Mouse (Mus musculus) liver, embryonic 16.5 days (tissue): ENCODE results near the gene Ttbk1. TPM values are rescaled to one million over a fixed set of nuclear protein-coding genes. Genes with fewer than 3 reads are reported as not detected.

Experiments used
- ATAC-seq: fragments of 200-750 bp; cut with Nextera tagmentation; 2 replicates; pipeline ENCODE4 v1.8.0; 2017; ENCODE audit warnings: low read depth, mild to moderate bottlenecking, moderate number of reproducible peaks, moderate library complexity
- H3K27ac ChIP-seq: fragments of 300-500 bp; sonication (generic); 2 replicates; pipeline ENCODE4 v1.5.1; 2014; ENCODE audit warnings: mild to moderate bottlenecking, low read length
- H3K27me3 ChIP-seq: fragments of 300-500 bp; sonication (generic); 2 replicates; pipeline ENCODE4 v1.6.1; 2014; ENCODE audit warnings: low read depth, low read length, mixed read lengths; ENCODE audit not compliant: control insufficient read depth, insufficient read depth
- H3K36me3 ChIP-seq: fragments of 300-500 bp; sonication (generic); 2 replicates; pipeline ENCODE4 v1.6.1; 2014; ENCODE audit warnings: mild to moderate bottlenecking; ENCODE audit not compliant: control insufficient read depth, insufficient read depth
- H3K4me1 ChIP-seq: fragments of 300-500 bp; sonication (generic); 2 replicates; pipeline ENCODE4 v1.6.1; 2014; ENCODE audit warnings: low read depth, low read length, mixed read lengths; ENCODE audit not compliant: control insufficient read depth
- H3K4me2 ChIP-seq: fragments of 300-500 bp; sonication (generic); 2 replicates; pipeline ENCODE4 v1.6.1; 2014; ENCODE audit warnings: low read depth, low read length, mixed read lengths
- H3K4me3 ChIP-seq: fragments of 300-500 bp; sonication (generic); 2 replicates; pipeline ENCODE4 v1.5.1; 2014; ENCODE audit warnings: low read depth, mild to moderate bottlenecking, low read length
- H3K9ac ChIP-seq: fragments of 300-500 bp; sonication (generic); 2 replicates; pipeline ENCODE4 v1.6.1; 2014; ENCODE audit warnings: low read depth, low read length
- H3K9me3 ChIP-seq: fragments of 300-500 bp; sonication (generic); replicated peaks from 2 replicates; pipeline ENCODE4 v1.6.1; 2016; ENCODE audit warnings: low read length; ENCODE audit not compliant: control insufficient read depth
- WGBS: fragments of 180-500 bp; shearing (Covaris S2); extraction: QIAGEN DNeasy Blood & Tissue Kit; methylation state at CpG from one replicate; pipeline ENCODE4 v1.1.7; 2014; ENCODE audit not compliant: insufficient replicate concordance; 5-methylcytosine and 5-hydroxymethylcytosine counted together
- polyA plus RNA-seq: library from polyadenylated mRNA; unstranded; fragments of >200 nt; fragmentation: Nextera tagmentation; extraction: Ambion mirVana; gene quantifications from 2 replicates; pipeline ENCODE4 v1.2.1, GENCODE M21; 2015

Ttbk1 gene
- polyA plus RNA-seq, 1 experiment from 2014 or later: not detected

DNA sequence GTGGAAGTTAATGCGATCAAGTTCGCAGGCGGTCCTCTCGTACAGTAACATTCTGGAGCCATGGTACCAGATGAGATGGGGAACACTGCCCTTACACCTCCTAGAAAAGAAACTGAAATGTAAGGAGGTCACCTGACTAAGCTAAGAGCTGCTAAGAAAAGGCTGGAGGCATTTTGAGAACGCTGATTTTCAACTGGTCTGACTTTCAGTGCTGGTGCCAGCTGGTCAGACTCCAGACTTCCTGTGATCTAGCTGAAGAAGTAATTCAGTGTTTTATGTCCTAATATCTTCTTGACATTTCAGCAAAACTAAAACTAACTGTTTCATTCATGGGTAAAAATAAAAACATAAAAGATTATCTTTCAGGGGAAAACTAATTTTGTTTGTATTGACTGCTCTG lies 68.8 kb downstream of the Ttbk1 start:
- WGBS: 67% methylated on average over 5 of the region's 5 CpGs
- H3K9me3 ChIP-seq: no peaks in the 10 kb centered on the region
- H3K4me2 ChIP-seq: no peak overlapping the region
- H3K4me1 ChIP-seq: no peaks in the 10 kb centered on the region
- no peak overlapping the region for H3K27ac ChIP-seq
- H3K9ac ChIP-seq: no peak overlapping the region
- no peaks in the 10 kb centered on the region for H3K27me3 ChIP-seq
- no peaks in the 10 kb centered on the region for H3K36me3 ChIP-seq
- no peak for ATAC-seq
- H3K4me3 ChIP-seq: no peak overlapping the region

DNA sequence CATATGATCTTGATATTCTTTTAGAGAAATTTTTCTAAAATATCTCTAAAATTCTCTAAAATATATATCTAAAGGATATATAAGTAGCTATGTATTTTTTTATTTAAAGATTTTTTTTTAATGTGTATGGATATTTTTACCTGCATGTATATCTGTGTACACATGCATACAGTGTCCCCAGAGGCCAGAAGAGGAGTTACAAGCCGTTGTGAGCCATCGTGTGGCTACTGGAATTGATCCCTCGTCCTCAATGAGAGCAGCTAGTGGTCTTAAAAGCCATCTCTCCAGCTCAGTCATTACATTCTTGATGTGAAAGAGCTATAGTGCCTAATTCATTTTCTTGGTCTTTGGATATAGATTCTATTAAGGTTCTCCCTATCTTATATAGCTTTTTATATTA lies 79.0 kb downstream of the Ttbk1 start:
- no peaks in the 10 kb centered on the region for H3K9me3 ChIP-seq
- peaks cover 3% of the 10 kb centered on the region for H3K36me3 ChIP-seq
- H3K27me3 ChIP-seq: no peaks in the 10 kb centered on the region
- no peak overlapping the region for H3K9ac ChIP-seq
- WGBS: 41% methylated on average over 3 of the region's 3 CpGs
- no peak for ATAC-seq
- no peak overlapping the region for H3K4me2 ChIP-seq
- H3K4me3 ChIP-seq: no peak overlapping the region
- no peak overlapping the region for H3K27ac ChIP-seq
- H3K4me1 ChIP-seq: no peaks in the 10 kb centered on the region

DNA sequence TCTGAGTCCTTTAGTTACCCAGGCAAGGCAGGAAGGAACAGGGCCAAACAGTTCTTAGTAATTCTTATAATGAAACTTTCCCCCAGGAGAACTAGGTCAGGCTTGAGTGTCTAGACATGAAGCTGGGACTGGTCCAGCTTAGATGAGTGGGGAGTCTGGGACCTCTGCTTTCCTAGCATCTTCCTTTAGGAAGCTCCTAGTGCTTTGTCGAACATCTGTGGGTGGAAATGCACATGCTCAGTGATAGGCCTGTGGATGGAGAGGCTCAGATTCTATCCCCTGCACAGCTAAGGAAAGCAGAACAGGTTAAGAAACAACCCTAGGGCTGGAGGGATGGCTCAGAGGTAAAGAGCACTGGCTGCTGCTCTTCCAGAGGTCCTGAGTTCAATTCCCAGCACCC lies 92.8 kb downstream of the Ttbk1 start:
- Histone ChIP-seq H3K27ac (no peak overlapping the region), H3K4me2 (no peak overlapping the region), H3K4me3 (no peak overlapping the region), H3K27me3 (no peaks in the 10 kb centered on the region), H3K9ac (no peak overlapping the region), H3K9me3 (no peaks in the 10 kb centered on the region), H3K4me1 (no peaks in the 10 kb centered on the region), H3K36me3 (peaks cover 3% of the 10 kb centered on the region)
- ATAC-seq: no peak
- WGBS: 67% methylated on average over 1 of the region's 1 CpGs

DNA sequence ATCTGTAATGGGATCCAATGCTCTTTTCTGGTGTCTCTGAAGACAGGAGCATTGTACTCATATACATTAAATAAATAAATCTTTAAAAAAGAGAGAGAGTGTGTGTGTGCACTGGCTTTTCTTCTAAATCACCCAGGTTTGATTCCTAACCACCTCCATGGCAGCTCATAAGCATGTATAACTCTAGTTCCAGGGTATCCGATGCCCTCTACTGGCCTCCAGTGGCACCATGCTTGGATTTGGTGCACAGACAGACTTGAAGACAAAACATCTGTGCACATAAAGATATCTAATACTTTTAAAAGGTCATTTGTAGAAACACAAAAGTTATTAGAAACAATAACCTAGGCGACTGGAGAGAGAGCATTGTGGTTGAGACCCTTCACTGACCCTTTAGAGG lies 94.5 kb downstream of the Ttbk1 start:
- Histone ChIP-seq H3K36me3 (peaks cover 5% of the 10 kb centered on the region), H3K4me2 (no peak overlapping the region), H3K27ac (no peak overlapping the region), H3K9me3 (no peaks in the 10 kb centered on the region), H3K4me1 (no peaks in the 10 kb centered on the region), H3K9ac (no peak overlapping the region), H3K27me3 (no peaks in the 10 kb centered on the region), H3K4me3 (no peak overlapping the region)
- no peak for ATAC-seq
- WGBS: 37% methylated on average over 2 of the region's 2 CpGs

Other genes with a start within 250 kb of the Ttbk1 start
- 26.2 and 28.7 TPM in 2 replicates for gene Polr1c, start 239.6 kb downstream of the Ttbk1 start, polyA plus RNA-seq
- gene Yipf3, start 239.6 kb downstream of the Ttbk1 start, polyA plus RNA-seq: 50.5 and 52.5 TPM in 2 replicates
- gene Lrrc73, start 234.1 kb downstream of the Ttbk1 start, polyA plus RNA-seq: 0.08 TPM in 1 of 2 replicates, not detected in the other
- gene Tjap1, start 204.6 kb downstream of the Ttbk1 start, polyA plus RNA-seq: 8.9 and 10.9 TPM in 2 replicates
- gene Dlk2, start 190.3 kb downstream of the Ttbk1 start, polyA plus RNA-seq: 0.06 and 0.07 TPM in 2 replicates
- gene Abcc10, start 159.3 kb downstream of the Ttbk1 start, polyA plus RNA-seq: 1.7 and 2.0 TPM in 2 replicates
- 0.78 and 1.3 TPM in 2 replicates for gene Zfp318, start 103.9 kb downstream of the Ttbk1 start, polyA plus RNA-seq
- gene Crip3, start 58.7 kb downstream of the Ttbk1 start, polyA plus RNA-seq: not detected in 2 replicates
- gene Slc22a7, start 49.2 kb downstream of the Ttbk1 start, polyA plus RNA-seq: 0.06 TPM in 1 of 2 replicates, not detected in the other
- 12.7 and 15.6 TPM in 2 replicates for gene Dnph1, start 9.0 kb upstream of the Ttbk1 start, polyA plus RNA-seq
- gene Cul9, start 58.7 kb upstream of the Ttbk1 start, polyA plus RNA-seq: 0.60 and 0.76 TPM in 2 replicates
- gene Srf, start 68.5 kb upstream of the Ttbk1 start, polyA plus RNA-seq: 1.8 and 2.0 TPM in 2 replicates
- gene Ptk7, start 141.8 kb upstream of the Ttbk1 start, polyA plus RNA-seq: 8.4 and 9.4 TPM in 2 replicates
- 10.0 and 12.2 TPM in 2 replicates for gene Klc4, start 158.3 kb upstream of the Ttbk1 start, polyA plus RNA-seq
- gene Mrpl2, start 158.6 kb upstream of the Ttbk1 start, polyA plus RNA-seq: 58.1 and 67.0 TPM in 2 replicates
- 10.7 and 11.6 TPM in 2 replicates for gene Cul7, start 162.7 kb upstream of the Ttbk1 start, polyA plus RNA-seq
- gene Rrp36, start 186.7 kb upstream of the Ttbk1 start, polyA plus RNA-seq: 17.4 and 18.9 TPM in 2 replicates
- gene Mea1, start 191.1 kb upstream of the Ttbk1 start, polyA plus RNA-seq: 50.1 and 50.6 TPM in 2 replicates
- 51.6 and 52.0 TPM in 2 replicates for gene Klhdc3, start 193.2 kb upstream of the Ttbk1 start, polyA plus RNA-seq
- 25.5 and 28.7 TPM in 2 replicates for gene Ppp2r5d, start 217.4 kb upstream of the Ttbk1 start, polyA plus RNA-seq
- 8.1 and 10.4 TPM in 2 replicates for gene Pex6, start 223.8 kb upstream of the Ttbk1 start, polyA plus RNA-seq
- 112 and 152 TPM in 2 replicates for gene Gnmt, start 241.5 kb upstream of the Ttbk1 start, polyA plus RNA-seq